8 mouse cellular contexts compared by ENCODE assay signal in genomic region chr2:19657158-19657874, GRCm38 (mm10). TPM values are rescaled to one million over a fixed set of nuclear protein-coding genes. Genes with fewer than 3 reads are reported as not detected.
DNase-seq lines count a peak whose midpoint lies in the region; ATAC-seq and TF ChIP-seq lines count a peak whose summit lies in the region.

Gene Otud1, plus strand, starts transcription at chr2:19657752.

- H3K4me1 ChIP-seq in hindbrain, postnatal 0 days (ENCODE audit: insufficient read depth, low read length): 0 out of 2 replicates have a peak, but pooled peaks cover 4% of the 10 kb centered on the region

- under 1% methylated on average over 62 of the region's 62 CpGs for WGBS in hindbrain, postnatal 0 days

- peak; percentile 97 for ATAC-seq in hindbrain, postnatal 0 days

- peak within 1 kb of the TSS; percentile 80 for H3K4me3 ChIP-seq in hindbrain, postnatal 0 days (ENCODE audit: low read length)

- H3K9ac ChIP-seq in hindbrain, postnatal 0 days (replicated peaks; ENCODE audit: low read length): peak within 1 kb of the TSS; percentile 62

- peak; percentile 98 to 99 for DNase-seq in adrenal gland, adult (ENCODE audit: inconsistent age in 2 of 2, low spot score in 1 of 2)
- peak; percentile 98 for DNase-seq in embryo, embryonic 10 days (ENCODE audit: low spot score)
- peak; percentile 97 for DNase-seq in gastrocnemius, adult 8-10 months (ENCODE audit: low spot score in 2 of 2)
- DNase-seq in hindbrain, postnatal 0 days (ENCODE audit: low spot score): peak; percentile 98
- peak; percentile 95 to 97 for DNase-seq in left cerebral cortex, adult 18-20 months (ENCODE audit: low spot score in 2 of 2)
- DNase-seq in lung, postnatal 4 days: peak; percentile 97 to 98
- DNase-seq in retina, postnatal 1 day: peak; percentile 98
- DNase-seq in thymus, postnatal 4 days: peak; percentile 98

- no peaks in the 10 kb centered on the region for H3K36me3 ChIP-seq in hindbrain, postnatal 0 days (ENCODE audit: insufficient read depth, low read length)

- H3K9me3 ChIP-seq in hindbrain, postnatal 0 days (ENCODE audit: low read length): no peaks in the 10 kb centered on the region

- H3K27me3 ChIP-seq in hindbrain, postnatal 0 days (ENCODE audit: insufficient read depth, low read length): no peaks in the 10 kb centered on the region

- peak within 1 kb of the TSS; percentile 67 for H3K4me2 ChIP-seq in hindbrain, postnatal 0 days (ENCODE audit: low read depth, low read length)

- peak within 1 kb of the TSS; percentile 85 for H3K27ac ChIP-seq in hindbrain, postnatal 0 days

- no peak for TF ChIP-seq CTCF in hindbrain, postnatal 0 days (IDR thresholded peaks at IDR 0.05; ENCODE audit: low read depth)

RNA-seq across cellular contexts. Expression of gene Otud1, which starts in this region (rescaled TPM):
- total RNA-seq in gastrocnemius, adult 8-10 months (2022): 10 to 100 TPM; 10.9 to 33.9 (median 14.9) TPM
- 7.9 and 12.9 TPM in 2 replicates for total RNA-seq in hindbrain, postnatal 0 days (2014; rRNA removed)
- polyA plus RNA-seq in hindbrain, postnatal 0 days (2015; fragmentation: Nextera tagmentation; extraction: Ambion mirVana): 3.0 and 3.3 TPM in 2 replicates
- 10 to 100 TPM; 29.9 to 36.4 TPM for total RNA-seq in left cerebral cortex, adult 18-20 months (2021)

Comparison
In these comparisons a context has a peak if more than half of its experiments do, and no peak if none do; other contexts are left out.
1. Peak in every context shown above with its lines: DNase-seq, ATAC-seq, H3K4me3 ChIP-seq and H3K27ac ChIP-seq.